Mouse (Mus musculus): Measurements from ENCODE around the gene Itga9. TPM values are rescaled to one million over a fixed set of nuclear protein-coding genes. Genes with fewer than 3 reads are reported as not detected.

The Itga9 gene
- polyA plus RNA-seq, 1 experiment, result 0.14 TPM

- no peaks in the 10 kb centered on the region for H3K79me2 ChIP-seq (ENCODE audit: control insufficient read depth, insufficient read depth)
- no peak for TF ChIP-seq POLR2AphosphoS2 (IDR thresholded peaks at IDR 0.05; ENCODE audit: insufficient read length, low read depth)
- no peak for TF ChIP-seq REST (IDR thresholded peaks at IDR 0.05; ENCODE audit: insufficient read depth, insufficient read length)
- TF ChIP-seq POLR2A (IDR thresholded peaks at IDR 0.05; ENCODE audit: insufficient read length, low read depth), result no peak
- TF ChIP-seq MYOD1 (IDR thresholded peaks at IDR 0.05; ENCODE audit: control insufficient read depth in 1 of 3, insufficient read length in 2 of 3, low read depth in 2 of 3), result no peak
- TF ChIP-seq USF1 (IDR thresholded peaks at IDR 0.05; ENCODE audit: low read depth), result no peak
- no peaks in the 10 kb centered on the region for H3K36me3 ChIP-seq (ENCODE audit: control insufficient read depth, insufficient read depth)
- H3ac ChIP-seq (ENCODE audit: control insufficient read depth, insufficient read length), result no peak overlapping the region
- peaks cover 6% of the 10 kb centered on the region for H3K27me3 ChIP-seq (ENCODE audit: control insufficient read depth, insufficient read depth, insufficient read length)
- no peak overlapping the region for H3K4me2 ChIP-seq (ENCODE audit: low read depth)
- H3K4me3 ChIP-seq, result no peak overlapping the region
Measured at GRCm38 (mm10) chr9:118651939-118652338, 45.4 kb downstream of the Itga9 start.

DNA sequence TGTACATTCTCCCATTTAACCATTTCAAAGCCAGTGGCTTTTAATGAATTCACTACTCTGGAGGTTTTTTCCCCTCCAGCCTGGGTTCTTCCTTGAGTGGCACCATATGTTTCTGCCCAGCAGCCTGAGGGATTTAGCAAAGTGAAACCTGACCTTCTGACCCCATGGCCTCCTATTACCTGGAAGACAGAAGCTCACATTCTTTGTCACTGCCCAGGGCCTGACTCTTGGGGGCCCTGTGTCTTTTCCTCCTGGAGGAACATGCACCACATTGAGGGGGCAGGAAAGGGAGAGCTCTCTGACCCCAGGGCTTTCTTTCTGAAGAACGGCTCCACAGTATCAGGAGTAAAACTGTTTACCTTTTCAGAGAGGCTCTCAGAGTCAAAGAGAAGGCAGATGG lies 46.9 kb downstream of the Itga9 start:
- Histone ChIP-seq H3ac (ENCODE audit: control insufficient read depth, insufficient read length) (no peak overlapping the region), H3K4me3 (no peak overlapping the region), H3K36me3 (ENCODE audit: control insufficient read depth, insufficient read depth) (no peaks in the 10 kb centered on the region), H3K79me2 (ENCODE audit: control insufficient read depth, insufficient read depth) (no peaks in the 10 kb centered on the region), H3K27me3 (ENCODE audit: control insufficient read depth, insufficient read depth, insufficient read length) (peaks cover 7% of the 10 kb centered on the region), H3K4me2 (ENCODE audit: low read depth) (no peak overlapping the region)
- TF ChIP-seq TCF3 (IDR thresholded peaks at IDR 0.05; ENCODE audit: insufficient read length, low read depth) (no peak), POLR2A (IDR thresholded peaks at IDR 0.05; ENCODE audit: insufficient read length, low read depth) (no peak), MYOG (IDR thresholded peaks at IDR 0.05; ENCODE audit: control insufficient read depth in 1 of 3, insufficient read depth in 1 of 3, insufficient read length in 2 of 3, low read depth in 2 of 3) (no peak), POLR2AphosphoS2 (IDR thresholded peaks at IDR 0.05; ENCODE audit: insufficient read length, low read depth) (no peak), SRF (IDR thresholded peaks at IDR 0.05; ENCODE audit: control insufficient read depth, insufficient read length, low read depth) (no peak), CEBPB (IDR thresholded peaks at IDR 0.05; ENCODE audit: insufficient read depth, poor library complexity, severe bottlenecking) (no peak), REST (IDR thresholded peaks at IDR 0.05; ENCODE audit: insufficient read depth, insufficient read length) (no peak), TCF12 (IDR thresholded peaks at IDR 0.05; ENCODE audit: insufficient read depth, poor library complexity, severe bottlenecking) (no peak)

GRCm38 (mm10) chr9:118654969-118655368 lies 48.5 kb downstream of the Itga9 start:
- Histone ChIP-seq H3K4me2 (ENCODE audit: low read depth) (no peak overlapping the region), H3K4me3 (no peak overlapping the region), H3K36me3 (ENCODE audit: control insufficient read depth, insufficient read depth) (no peaks in the 10 kb centered on the region), H3K27me3 (ENCODE audit: control insufficient read depth, insufficient read depth, insufficient read length) (peaks cover 13% of the 10 kb centered on the region), H3ac (ENCODE audit: control insufficient read depth, insufficient read length) (no peak overlapping the region), H3K79me2 (ENCODE audit: control insufficient read depth, insufficient read depth) (no peaks in the 10 kb centered on the region)
- TF ChIP-seq MAX (IDR thresholded peaks at IDR 0.05; ENCODE audit: low read depth) (no peak), E2F4 (IDR thresholded peaks at IDR 0.05; ENCODE audit: insufficient read depth) (no peak), POLR2AphosphoS2 (IDR thresholded peaks at IDR 0.05; ENCODE audit: insufficient read length, low read depth) (no peak), MYOD1 (IDR thresholded peaks at IDR 0.05; ENCODE audit: control insufficient read depth in 1 of 3, insufficient read length in 2 of 3, low read depth in 2 of 3) (no peak), TCF12 (IDR thresholded peaks at IDR 0.05; ENCODE audit: insufficient read depth, poor library complexity, severe bottlenecking) (no peak), POLR2A (IDR thresholded peaks at IDR 0.05; ENCODE audit: insufficient read length, low read depth) (no peak), TCF3 (IDR thresholded peaks at IDR 0.05; ENCODE audit: insufficient read length, low read depth) (no peak), REST (IDR thresholded peaks at IDR 0.05; ENCODE audit: insufficient read depth, insufficient read length) (no peak), CEBPB (IDR thresholded peaks at IDR 0.05; ENCODE audit: insufficient read depth, poor library complexity, severe bottlenecking) (no peak), USF1 (IDR thresholded peaks at IDR 0.05; ENCODE audit: low read depth) (no peak), MYOG (IDR thresholded peaks at IDR 0.05; ENCODE audit: control insufficient read depth in 1 of 3, insufficient read depth in 1 of 3, insufficient read length in 2 of 3, low read depth in 2 of 3) (no peak), SRF (IDR thresholded peaks at IDR 0.05; ENCODE audit: control insufficient read depth, insufficient read length, low read depth) (no peak)

- Histone ChIP-seq H3K4me3 (no peak overlapping the region), H3ac (ENCODE audit: control insufficient read depth, insufficient read length) (no peak overlapping the region), H3K79me2 (ENCODE audit: control insufficient read depth, insufficient read depth) (no peaks in the 10 kb centered on the region), H3K36me3 (ENCODE audit: control insufficient read depth, insufficient read depth) (no peaks in the 10 kb centered on the region), H3K27me3 (ENCODE audit: control insufficient read depth, insufficient read depth, insufficient read length) (peaks cover 18% of the 10 kb centered on the region), H3K4me2 (ENCODE audit: low read depth) (no peak overlapping the region)
- no peak for TF ChIP-seq TCF3 (IDR thresholded peaks at IDR 0.05; ENCODE audit: insufficient read length, low read depth)
- TF ChIP-seq SRF (IDR thresholded peaks at IDR 0.05; ENCODE audit: control insufficient read depth, insufficient read length, low read depth), result no peak
- no peak for TF ChIP-seq E2F4 (IDR thresholded peaks at IDR 0.05; ENCODE audit: insufficient read depth)
- no peak for TF ChIP-seq POLR2AphosphoS2 (IDR thresholded peaks at IDR 0.05; ENCODE audit: insufficient read length, low read depth)
- TF ChIP-seq TCF12 (IDR thresholded peaks at IDR 0.05; ENCODE audit: insufficient read depth, poor library complexity, severe bottlenecking), result no peak
- no peak for TF ChIP-seq POLR2A (IDR thresholded peaks at IDR 0.05; ENCODE audit: insufficient read length, low read depth)
- no peak for TF ChIP-seq MYOD1 (IDR thresholded peaks at IDR 0.05; ENCODE audit: control insufficient read depth in 1 of 3, insufficient read length in 2 of 3, low read depth in 2 of 3)
- no peak for TF ChIP-seq REST (IDR thresholded peaks at IDR 0.05; ENCODE audit: insufficient read depth, insufficient read length)
- no peak for TF ChIP-seq MYOG (IDR thresholded peaks at IDR 0.05; ENCODE audit: control insufficient read depth in 1 of 3, insufficient read depth in 1 of 3, insufficient read length in 2 of 3, low read depth in 2 of 3)
Measured at GRCm38 (mm10) chr9:118655726-118656125, 49.2 kb downstream of the Itga9 start.

DNA sequence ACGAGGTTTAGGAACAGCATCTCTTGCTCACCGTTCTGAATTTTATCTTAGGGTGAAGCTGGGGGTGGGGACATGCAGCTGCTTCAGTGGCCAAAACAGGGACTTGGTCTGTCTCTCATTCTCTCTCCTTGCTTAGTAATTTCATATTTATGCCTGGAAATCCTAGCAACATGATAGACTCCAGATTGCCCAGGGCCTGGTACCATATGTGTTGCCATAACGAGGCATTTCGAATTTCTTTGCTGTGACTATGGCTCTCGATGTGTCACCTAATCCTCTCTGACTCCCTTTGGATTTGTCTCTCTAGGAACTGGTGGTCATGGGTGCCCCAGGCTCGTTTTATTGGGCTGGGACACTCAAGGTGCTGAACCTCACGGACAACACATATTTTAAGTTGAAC lies 51.7 kb downstream of the Itga9 start:
- no peak overlapping the region for H3K4me3 ChIP-seq
- no peak overlapping the region for H3K4me2 ChIP-seq (ENCODE audit: low read depth)
- peaks cover 18% of the 10 kb centered on the region for H3K27me3 ChIP-seq (ENCODE audit: control insufficient read depth, insufficient read depth, insufficient read length)
- H3ac ChIP-seq (ENCODE audit: control insufficient read depth, insufficient read length), result no peak overlapping the region
- TF ChIP-seq USF1 (IDR thresholded peaks at IDR 0.05; ENCODE audit: low read depth) (no peak), E2F4 (IDR thresholded peaks at IDR 0.05; ENCODE audit: insufficient read depth) (no peak), POLR2A (IDR thresholded peaks at IDR 0.05; ENCODE audit: insufficient read length, low read depth) (no peak), TCF3 (IDR thresholded peaks at IDR 0.05; ENCODE audit: insufficient read length, low read depth) (no peak), POLR2AphosphoS2 (IDR thresholded peaks at IDR 0.05; ENCODE audit: insufficient read length, low read depth) (no peak), MYOG (IDR thresholded peaks at IDR 0.05; ENCODE audit: control insufficient read depth in 1 of 3, insufficient read depth in 1 of 3, insufficient read length in 2 of 3, low read depth in 2 of 3) (no peak)
- H3K79me2 ChIP-seq (ENCODE audit: control insufficient read depth, insufficient read depth), result no peaks in the 10 kb centered on the region
- no peaks in the 10 kb centered on the region for H3K36me3 ChIP-seq (ENCODE audit: control insufficient read depth, insufficient read depth)

All from myocyte (in vitro differentiated cells).